Mouse (Mus musculus) neural tube, embryonic 14.5 days (tissue): ENCODE measurements around the gene Hibadh. TPM values are rescaled to one million over a fixed set of nuclear protein-coding genes. Genes with fewer than 3 reads are reported as not detected.

ENCODE experiments used
- ATAC-seq: fragments of 200-750 bp; cut with Nextera tagmentation; 2 replicates; pipeline ENCODE4 v1.8.0; 2017; ENCODE audit warnings: low read depth, mild to moderate bottlenecking, moderate TSS enrichment, moderate library complexity
- H3K27ac ChIP-seq: fragments of 300-500 bp; sonication (generic); 2 replicates; pipeline ENCODE4 v1.5.1; 2014; ENCODE audit warnings: low read depth, mild to moderate bottlenecking, control low read depth, low read length, moderate library complexity, mixed read lengths
- H3K27me3 ChIP-seq: fragments of 300-500 bp; sonication (generic); 2 replicates; pipeline ENCODE4 v1.6.1; 2014; ENCODE audit warnings: low read length; ENCODE audit not compliant: control insufficient read depth, insufficient read depth
- H3K36me3 ChIP-seq: fragments of 300-500 bp; sonication (generic); 2 replicates; pipeline ENCODE4 v1.6.1; 2014; ENCODE audit warnings: low read length, mixed read lengths; ENCODE audit not compliant: control insufficient read depth, insufficient read depth
- H3K4me1 ChIP-seq: fragments of 300-500 bp; sonication (generic); 2 replicates; pipeline ENCODE4 v1.6.1; 2014; ENCODE audit warnings: low read length; ENCODE audit not compliant: control insufficient read depth, insufficient read depth
- H3K4me2 ChIP-seq: fragments of 300-500 bp; sonication (generic); 2 replicates; pipeline ENCODE4 v1.6.1; 2014; ENCODE audit warnings: mild to moderate bottlenecking, low read depth, low read length, control low read depth
- H3K4me3 ChIP-seq: fragments of 300-500 bp; sonication (generic); 2 replicates; pipeline ENCODE4 v1.5.1; 2014; ENCODE audit warnings: low read depth, low read length, control low read depth, mixed read lengths
- H3K9ac ChIP-seq: fragments of 300-500 bp; sonication (generic); replicated peaks from 2 replicates; pipeline ENCODE4 v1.6.1; 2014; ENCODE audit warnings: low read depth, mild to moderate bottlenecking, control low read depth, low read length, mixed read lengths
- H3K9me3 ChIP-seq: fragments of 300-500 bp; sonication (generic); 2 replicates; pipeline ENCODE4 v1.6.1; 2016; ENCODE audit warnings: low read length; ENCODE audit not compliant: control insufficient read depth
- WGBS: fragments of 180-500 bp; shearing (Covaris S2); extraction: QIAGEN DNeasy Blood & Tissue Kit; methylation state at CpG from one replicate; pipeline ENCODE4 v1.1.7; 2014; 5-methylcytosine and 5-hydroxymethylcytosine counted together
- polyA plus RNA-seq: library from polyadenylated mRNA; unstranded; fragments of >200 nt; fragmentation: Nextera tagmentation; extraction: Ambion mirVana; gene quantifications from 2 replicates; pipeline ENCODE4 v1.2.1, GENCODE M21; 2014

The Hibadh gene
- polyA plus RNA-seq, 1 experiment from 2014 or later: 44.6 TPM

- Histone ChIP-seq H3K9ac (no peak overlapping the region), H3K27me3 (no peaks in the 10 kb centered on the region), H3K4me1 (no peaks in the 10 kb centered on the region), H3K4me2 (no peak overlapping the region), H3K27ac (no peak overlapping the region), H3K36me3 (no peaks in the 10 kb centered on the region), H3K9me3 (no peaks in the 10 kb centered on the region), H3K4me3 (no peak overlapping the region)
- ATAC-seq: no peak
- WGBS: 61% methylated on average over 2 of the region's 2 CpGs
These were observed 116.0 kb downstream of the Hibadh start for GRCm38 (mm10) chr6:52524226-52524625.

DNA sequence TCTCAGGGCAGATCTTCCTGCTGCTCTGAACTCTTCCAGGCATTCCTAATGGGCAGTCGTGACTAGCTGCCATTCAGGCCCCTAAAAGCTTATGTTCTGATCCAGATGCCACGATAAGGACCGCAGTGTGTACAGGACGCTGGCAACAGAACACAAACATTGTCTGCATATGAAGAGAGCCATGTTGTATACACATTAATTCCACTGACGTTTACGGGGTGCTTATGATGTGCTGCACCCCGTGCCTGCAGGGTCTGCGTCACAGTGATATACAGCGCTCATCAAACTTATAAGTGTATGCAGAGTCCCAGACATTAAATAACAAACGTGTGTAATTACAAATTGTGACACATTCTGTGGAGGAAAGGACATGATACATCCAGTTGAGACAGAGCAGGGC, 121.5 kb downstream of the Hibadh start:
- peaks cover 12% of the 10 kb centered on the region for H3K4me1 ChIP-seq
- 0 out of 2 replicates have a peak, but pooled peaks have one; percentile 49 for ATAC-seq
- no peak overlapping the region for H3K4me3 ChIP-seq
- no peaks in the 10 kb centered on the region for H3K27me3 ChIP-seq
- H3K27ac ChIP-seq: no peak overlapping the region
- no peaks in the 10 kb centered on the region for H3K36me3 ChIP-seq
- H3K4me2 ChIP-seq: no peak overlapping the region
- no peak overlapping the region for H3K9ac ChIP-seq
- WGBS: 72% methylated on average over 10 of the region's 10 CpGs
- no peaks in the 10 kb centered on the region for H3K9me3 ChIP-seq

GRCm38 (mm10) chr6:52517272-52517671, 122.9 kb downstream of the Hibadh start:
- 41% methylated on average over 5 of the region's 5 CpGs for WGBS

GRCm38 (mm10) chr6:52513876-52514405, 126.2 kb downstream of the Hibadh start:
- WGBS: 3% methylated on average over 4 of the region's 4 CpGs
- H3K4me3 ChIP-seq: no peak overlapping the region

More at GRCm38 (mm10) chr6:52517272-52517671, 122.9 kb downstream of the Hibadh start:
- Histone ChIP-seq H3K9me3 (no peaks in the 10 kb centered on the region), H3K36me3 (no peaks in the 10 kb centered on the region), H3K4me3 (no peak overlapping the region), H3K9ac (no peak overlapping the region), H3K4me2 (no peak overlapping the region), H3K4me1 (peaks cover 13% of the 10 kb centered on the region), H3K27ac (peak overlapping the region; percentile 45; the same call in 1 of the 2 replicates), H3K27me3 (no peaks in the 10 kb centered on the region)
- peak; percentile 69; the same call in 1 of the 2 replicates for ATAC-seq

DNA sequence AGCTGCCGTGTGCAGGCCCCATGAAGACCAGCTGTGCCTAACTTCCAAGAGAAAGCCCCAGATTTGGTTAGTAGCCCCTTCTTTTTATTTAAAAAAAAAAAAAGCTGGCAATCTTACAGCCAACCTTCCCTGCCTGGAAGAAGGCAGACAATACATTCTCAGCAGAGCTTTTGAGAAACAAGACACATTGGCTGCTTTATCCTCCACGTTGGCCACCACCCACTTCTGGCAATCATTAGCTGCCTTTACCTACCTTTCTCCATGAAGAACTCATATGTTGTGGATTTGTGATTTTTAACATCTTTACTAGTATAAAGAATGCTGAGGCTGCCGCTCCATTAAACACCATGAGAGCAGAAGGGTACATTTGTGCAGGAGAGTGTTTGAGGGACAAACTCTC, 131.4 kb downstream of the Hibadh start:
- no peak overlapping the region for H3K4me2 ChIP-seq
- H3K9ac ChIP-seq: no peak overlapping the region
- no peaks in the 10 kb centered on the region for H3K27me3 ChIP-seq
- H3K36me3 ChIP-seq: no peaks in the 10 kb centered on the region
- no peak overlapping the region for H3K27ac ChIP-seq
- H3K4me3 ChIP-seq: no peak overlapping the region
- H3K9me3 ChIP-seq: no peaks in the 10 kb centered on the region
- ATAC-seq: no peak
- peaks cover 2% of the 10 kb centered on the region for H3K4me1 ChIP-seq
- WGBS: 79% methylated on average over 3 of the region's 3 CpGs

More at GRCm38 (mm10) chr6:52513876-52514405, 126.2 kb downstream of the Hibadh start:
- H3K27ac ChIP-seq: no peak overlapping the region
- H3K27me3 ChIP-seq: no peaks in the 10 kb centered on the region
- H3K9me3 ChIP-seq: no peaks in the 10 kb centered on the region
- no peak for ATAC-seq
- H3K36me3 ChIP-seq: no peaks in the 10 kb centered on the region
- peaks cover 13% of the 10 kb centered on the region for H3K4me1 ChIP-seq
- no peak overlapping the region for H3K9ac ChIP-seq
- H3K4me2 ChIP-seq: no peak overlapping the region

DNA sequence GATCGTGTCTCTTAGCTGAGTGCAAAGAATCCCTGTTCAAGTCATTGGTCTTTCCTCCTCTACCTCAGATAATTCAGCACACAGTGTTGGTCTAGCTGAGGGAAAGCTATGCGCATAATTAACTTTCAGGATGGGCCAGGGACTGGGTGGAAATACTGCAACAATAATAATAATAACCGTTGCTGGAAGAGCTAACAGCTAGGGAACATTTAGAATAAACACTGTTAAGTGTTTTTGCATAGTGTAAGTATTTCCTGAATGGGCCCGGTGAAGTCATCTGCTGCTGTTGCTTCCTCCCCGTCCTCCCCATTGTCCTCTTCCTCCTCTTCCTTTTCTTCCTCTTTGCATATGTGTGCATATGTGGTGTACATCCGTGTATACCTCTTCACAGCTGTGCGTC, 132.2 kb downstream of the Hibadh start:
- H3K9ac ChIP-seq: no peak overlapping the region
- 86% methylated on average over 7 of the region's 7 CpGs for WGBS
- H3K9me3 ChIP-seq: no peaks in the 10 kb centered on the region
- no peaks in the 10 kb centered on the region for H3K36me3 ChIP-seq
- H3K4me2 ChIP-seq: no peak overlapping the region
- no peaks in the 10 kb centered on the region for H3K27me3 ChIP-seq
- no peak overlapping the region for H3K27ac ChIP-seq
- no peaks in the 10 kb centered on the region for H3K4me1 ChIP-seq
- no peak for ATAC-seq
- no peak overlapping the region for H3K4me3 ChIP-seq

GRCm38 (mm10) chr6:52507171-52507570, 133.0 kb downstream of the Hibadh start:
- Histone ChIP-seq H3K4me2 (no peak overlapping the region), H3K27ac (no peak overlapping the region), H3K36me3 (no peaks in the 10 kb centered on the region), H3K4me1 (no peaks in the 10 kb centered on the region), H3K9me3 (no peaks in the 10 kb centered on the region), H3K9ac (no peak overlapping the region), H3K4me3 (no peak overlapping the region), H3K27me3 (no peaks in the 10 kb centered on the region)
- 48% methylated on average over 5 of the region's 5 CpGs for WGBS
- no peak for ATAC-seq

- Histone ChIP-seq H3K4me1 (no peaks in the 10 kb centered on the region), H3K27ac (no peak overlapping the region), H3K9me3 (no peaks in the 10 kb centered on the region), H3K9ac (no peak overlapping the region), H3K4me3 (no peak overlapping the region), H3K36me3 (no peaks in the 10 kb centered on the region), H3K27me3 (no peaks in the 10 kb centered on the region), H3K4me2 (no peak overlapping the region)
- 92% methylated on average over 9 of the region's 9 CpGs for WGBS
- no peak for ATAC-seq
These were observed 134.1 kb downstream of the Hibadh start for GRCm38 (mm10) chr6:52505777-52506755.
